Mouse (Mus musculus): ENCODE data around the gene Map4k3.
A peak's percentile ranks its signal among the peaks of the same experiment; 100 is the strongest.

- TF ChIP-seq CTCF (IDR thresholded peaks at IDR 0.05), result peak; percentile 81
- TF ChIP-seq EP300 (IDR thresholded peaks at IDR 0.05), result no peak
Observed at GRCm38 (mm10) chr17:80553318-80554270, 174.7 kb downstream of the Map4k3 start.

All from lung, postnatal 0 days (tissue).